Mouse (Mus musculus) neural tube, embryonic 11.5 days (tissue): ENCODE results near the gene Gm11034. TPM values are rescaled to one million over a fixed set of nuclear protein-coding genes. Genes with fewer than 3 reads are reported as not detected.

ENCODE experiments used
- polyA plus RNA-seq: library from polyadenylated mRNA; unstranded; fragments of >200 nt; fragmentation: Nextera tagmentation; extraction: Ambion mirVana; gene quantifications from 2 replicates; pipeline ENCODE4 v1.2.1, GENCODE M21; 2014

The Gm11034 gene
- polyA plus RNA-seq, 1 experiment from 2014 or later, result not detected

Other genes starting within 250 kb of the Gm11034 start
- gene Cyp4f18, start 204.0 kb downstream of the Gm11034 start, polyA plus RNA-seq, result 0.36 and 0.92 TPM in 2 replicates
- gene Olfr372, start 172.4 kb downstream of the Gm11034 start, polyA plus RNA-seq, result not detected in 2 replicates
- not detected in 2 replicates for gene Olfr373, start 130.5 kb downstream of the Gm11034 start, polyA plus RNA-seq
- gene Olfr374, start 106.6 kb downstream of the Gm11034 start, polyA plus RNA-seq, result not detected in 2 replicates
- gene Tpm4, start 78.7 kb downstream of the Gm11034 start, polyA plus RNA-seq, result 554 and 563 TPM in 2 replicates
- gene Rab8a, start 52.4 kb downstream of the Gm11034 start, polyA plus RNA-seq, result 105 and 110 TPM in 2 replicates
- not detected in 2 replicates for gene Hsh2d, start 24.0 kb downstream of the Gm11034 start, polyA plus RNA-seq
- gene Cib3, start 799 bp downstream of the Gm11034 start, polyA plus RNA-seq, result not detected in 2 replicates
- 80.1 and 80.6 TPM in 2 replicates for gene Fam32a, start 6.1 kb upstream of the Gm11034 start, polyA plus RNA-seq
- 178 and 184 TPM in 2 replicates for gene Ap1m1, start 26.4 kb upstream of the Gm11034 start, polyA plus RNA-seq
- 35.7 and 38.2 TPM in 2 replicates for gene Gm10282, start 91.6 kb upstream of the Gm11034 start, polyA plus RNA-seq
- 6.0 and 6.2 TPM in 2 replicates for gene Klf2, start 105.4 kb upstream of the Gm11034 start, polyA plus RNA-seq
- 77.7 and 81.0 TPM in 2 replicates for gene Eps15l1, start 207.8 kb upstream of the Gm11034 start, polyA plus RNA-seq
- gene Calr3, start 230.2 kb upstream of the Gm11034 start, polyA plus RNA-seq, result 1.2 and 1.9 TPM in 2 replicates
- gene 1700030K09Rik, start 230.2 kb upstream of the Gm11034 start, polyA plus RNA-seq, result 13.3 and 15.4 TPM in 2 replicates